Mouse (Mus musculus) heart, adult 2 months (tissue): ENCODE measurements around the gene Olfr323.

ENCODE experiments used
- CTCF ChIP-seq: fragments of 200-600 bp; IDR thresholded peaks from 2 replicates; pipeline ENCODE4 v1.8.1; 2022; ENCODE audit warnings: antibody characterized with exemption, mild to moderate bottlenecking, moderate library complexity
- EP300 ChIP-seq: fragments of 200-500 bp; IDR thresholded peaks from 2 replicates; pipeline ENCODE4 v1.6.1; 2011; ENCODE audit warnings: low read depth, low read length, control low read depth; ENCODE audit not compliant: insufficient read depth
- POLR2A ChIP-seq: fragments of 200-500 bp; IDR thresholded peaks from 2 replicates; pipeline ENCODE4 v1.6.1; 2011; ENCODE audit warnings: mild to moderate bottlenecking, low read depth, low read length, control low read depth; ENCODE audit not compliant: insufficient read depth

DNA sequence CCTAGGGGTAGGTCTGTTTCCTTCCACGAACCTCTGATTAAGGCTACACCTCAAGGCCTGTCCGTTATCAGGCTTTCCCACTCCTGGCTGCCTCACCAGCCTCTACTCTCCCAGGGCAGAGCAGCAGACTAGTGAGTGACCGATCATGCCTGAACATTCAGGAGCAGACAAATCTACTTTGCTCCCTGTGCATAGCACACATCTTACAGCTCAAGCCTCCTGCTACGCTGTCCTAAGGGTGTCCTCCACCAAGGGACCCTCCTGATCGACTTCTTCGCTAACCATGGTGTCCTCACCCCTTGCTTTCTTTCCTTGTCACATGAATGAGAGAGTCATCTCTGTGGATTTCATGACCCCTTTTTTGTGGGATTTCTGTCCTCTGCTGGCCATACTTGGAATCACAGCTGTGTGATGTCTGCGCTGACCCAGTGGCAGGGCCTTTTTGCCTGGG, 42.4 kb downstream of the Olfr323 start:
- TF ChIP-seq CTCF = peak; percentile 89
- TF ChIP-seq POLR2A = no peak
- TF ChIP-seq EP300 = no peak
